Mouse (Mus musculus) kidney, postnatal 4 days (tissue): Measurements from ENCODE around the gene Bicdl1.

Experiments used
- DNase-seq, 2 experiments: peaks; one replicate each; pipeline ENCODE4 v3.0.0; 2021; ENCODE audit warnings: mixed read lengths in 2 of 2

Gene Bicdl1

GRCm38 (mm10) chr5:115622686-115623085 is 108.7 kb downstream of the Bicdl1 start:
- no peak for DNase-seq

GRCm38 (mm10) chr5:115619690-115620089 is 111.7 kb downstream of the Bicdl1 start:
- no peak for DNase-seq

GRCm38 (mm10) chr5:115614948-115615347 is 116.5 kb downstream of the Bicdl1 start:
- peak; percentile 76 to 79 for DNase-seq

GRCm38 (mm10) chr5:115613332-115613731 is 118.1 kb downstream of the Bicdl1 start:
- peak in 1 of 2 experiments; percentile 31 for DNase-seq

GRCm38 (mm10) chr5:115611566-115611965 is 119.9 kb downstream of the Bicdl1 start:
- no peak for DNase-seq

- no peak for DNase-seq
Measured at GRCm38 (mm10) chr5:115603561-115603960, 127.9 kb downstream of the Bicdl1 start.
